Mouse (Mus musculus): Measurements from ENCODE around the gene Tfb2m.

The Tfb2m gene

GRCm38 (mm10) chr1:179559446-179560194 lies 13.6 kb upstream of the Tfb2m start:
- no peak for DNase-seq (ENCODE audit: low read depth, low spot score)

- DNase-seq (ENCODE audit: low read depth, low spot score): no peak
Measured at GRCm38 (mm10) chr1:179556921-179557320, 10.9 kb upstream of the Tfb2m start.

GRCm38 (mm10) chr1:179553949-179554347 lies 7.9 kb upstream of the Tfb2m start:
- no peak for DNase-seq (ENCODE audit: low read depth, low spot score)

- no peak for DNase-seq (ENCODE audit: low read depth, low spot score)
Measured at GRCm38 (mm10) chr1:179553197-179553948, 7.3 kb upstream of the Tfb2m start.

- no peak for DNase-seq (ENCODE audit: low read depth, low spot score)
Measured at GRCm38 (mm10) chr1:179552751-179553150, 6.7 kb upstream of the Tfb2m start.

GRCm38 (mm10) chr1:179551921-179552320 lies 5.9 kb upstream of the Tfb2m start:
- DNase-seq (ENCODE audit: low read depth, low spot score): no peak

GRCm38 (mm10) chr1:179551336-179551735 lies 5.3 kb upstream of the Tfb2m start:
- no peak for DNase-seq (ENCODE audit: low read depth, low spot score)

GRCm38 (mm10) chr1:179548996-179549752 lies 3.1 kb upstream of the Tfb2m start:
- DNase-seq (ENCODE audit: low read depth, low spot score): no peak

- DNase-seq (ENCODE audit: low read depth, low spot score): no peak
Measured at GRCm38 (mm10) chr1:179548220-179548619, 2.2 kb upstream of the Tfb2m start.

GRCm38 (mm10) chr1:179547176-179547575 lies 1.1 kb upstream of the Tfb2m start:
- no peak for DNase-seq (ENCODE audit: low read depth, low spot score)

- DNase-seq (ENCODE audit: low read depth, low spot score): peak; percentile 44
Measured at GRCm38 (mm10) chr1:179546551-179546917, 467 bp upstream of the Tfb2m start.

- DNase-seq (ENCODE audit: low read depth, low spot score): no peak
Measured at GRCm38 (mm10) chr1:179541502-179541901, 4.6 kb downstream of the Tfb2m start.

- no peak for DNase-seq (ENCODE audit: low read depth, low spot score)
Measured at GRCm38 (mm10) chr1:179539887-179540286, 6.2 kb downstream of the Tfb2m start.

GRCm38 (mm10) chr1:179539054-179539453 lies 7.0 kb downstream of the Tfb2m start:
- no peak for DNase-seq (ENCODE audit: low read depth, low spot score)

- no peak for DNase-seq (ENCODE audit: low read depth, low spot score)
Measured at GRCm38 (mm10) chr1:179519901-179520300, 26.2 kb downstream of the Tfb2m start.

GRCm38 (mm10) chr1:179517713-179518465 lies 28.2 kb downstream of the Tfb2m start, which contains the start of gene Smyd3:
Smyd3 (minus strand) TSS chr1:179518041.
- DNase-seq (ENCODE audit: low read depth, low spot score): peak; percentile 79

- peak; percentile 24 for DNase-seq (ENCODE audit: low read depth, low spot score)
Measured at GRCm38 (mm10) chr1:179516941-179517712, 28.9 kb downstream of the Tfb2m start.

GRCm38 (mm10) chr1:179511895-179512294 lies 34.2 kb downstream of the Tfb2m start:
- no peak for DNase-seq (ENCODE audit: low read depth, low spot score)

- DNase-seq (ENCODE audit: low read depth, low spot score): no peak
Measured at GRCm38 (mm10) chr1:179510546-179511340, 35.3 kb downstream of the Tfb2m start.

Data from embryo, embryonic 11.5 days (tissue).